Mouse (Mus musculus): ENCODE results near the gene Pars2. TPM values are rescaled to one million over a fixed set of nuclear protein-coding genes. Genes with fewer than 3 reads are reported as not detected.

The Pars2 gene
- total and polyA plus RNA-seq, 2 experiments from 2014 or later, result 9.9 to 13.6 TPM

DNA sequence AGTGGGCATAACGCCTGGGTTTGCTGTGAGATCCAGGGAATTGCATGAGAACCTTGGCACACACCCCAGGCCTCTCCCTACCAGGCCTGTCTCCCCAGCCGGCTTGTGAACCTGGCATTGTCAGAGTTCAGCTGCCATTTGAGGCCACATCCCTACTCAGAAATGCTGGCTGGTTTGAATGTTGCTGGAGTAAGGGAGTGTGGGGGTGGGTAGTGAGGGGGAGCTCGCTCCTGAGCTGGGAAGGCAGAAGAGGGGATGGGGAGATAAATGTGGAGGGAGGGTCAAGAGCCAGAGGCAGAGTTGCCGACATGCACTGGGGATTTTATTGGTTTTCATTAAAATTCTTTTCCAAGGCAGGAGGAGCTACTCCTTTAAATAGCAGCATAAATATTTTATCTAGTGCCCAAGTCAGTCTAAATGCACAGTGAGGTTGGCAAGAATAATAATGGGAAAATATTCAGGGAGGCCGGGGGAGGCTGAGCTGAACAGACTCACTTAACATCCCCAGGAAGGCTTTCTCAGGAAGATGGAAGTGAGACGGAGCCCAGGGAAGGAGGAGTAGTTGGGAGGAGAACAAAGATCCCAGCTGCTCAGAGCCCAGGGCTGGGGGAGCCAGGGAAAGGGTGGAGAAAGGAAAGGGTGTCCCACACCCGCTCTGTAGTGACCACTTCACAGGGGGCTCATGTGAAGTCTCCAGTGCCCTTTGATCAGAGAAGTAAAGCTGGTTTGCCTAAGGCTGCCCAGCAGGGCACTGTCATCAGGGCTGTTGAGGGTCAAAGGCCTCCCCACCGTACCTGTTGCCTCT lies 17.4 kb upstream of the Pars2 start:
- WGBS, result 25% methylated on average over 8 of the region's 8 CpGs
- H3K4me3 ChIP-seq (ENCODE audit: low read depth, low read length), result no peak overlapping the region
- DNase-seq (peak; percentile 29), ATAC-seq (no peak)
- TF ChIP-seq CTCF (IDR thresholded peaks at IDR 0.05; ENCODE audit: low read depth), result no peak
- H3K27me3 ChIP-seq (ENCODE audit: insufficient read depth, low read length), result no peaks in the 10 kb centered on the region
- no peaks in the 10 kb centered on the region for H3K36me3 ChIP-seq (ENCODE audit: insufficient read depth)
- peaks cover 36% of the 10 kb centered on the region for H3K4me1 ChIP-seq (ENCODE audit: insufficient read depth)
- no peak overlapping the region for H3K4me2 ChIP-seq (ENCODE audit: low read depth)
- H3K9me3 ChIP-seq (ENCODE audit: low read length), result no peaks in the 10 kb centered on the region
- H3K9ac ChIP-seq, result no peak overlapping the region
- H3K27ac ChIP-seq (ENCODE audit: low read depth, low read length), result peak overlapping the region; percentile 64

DNA sequence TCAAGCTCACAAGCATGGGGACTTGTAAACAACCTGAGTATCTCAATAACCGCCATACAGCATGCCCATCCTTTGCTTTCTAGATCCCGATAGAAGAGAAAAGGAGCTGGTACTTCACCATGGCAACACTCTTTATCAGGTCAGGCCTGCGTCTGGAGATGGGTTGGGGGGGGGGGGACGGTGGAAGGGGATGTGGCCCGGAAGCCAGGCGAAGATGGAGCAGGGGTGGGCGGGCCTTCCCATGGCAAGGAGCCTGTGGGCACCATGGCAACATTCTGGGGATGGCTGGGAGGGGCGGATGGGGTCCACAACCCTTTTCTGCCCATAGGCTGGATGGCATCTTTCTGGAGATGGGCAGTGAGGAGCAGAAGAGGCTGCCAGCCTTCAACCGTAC lies 16.8 kb upstream of the Pars2 start:
- WGBS, result 38% methylated on average over 8 of the region's 9 CpGs
- H3K4me3 ChIP-seq (ENCODE audit: low read depth, low read length), result no peak overlapping the region
- DNase-seq (no peak), ATAC-seq (0 out of 2 replicates have a peak, but pooled peaks have one; percentile 3)
- peaks cover 36% of the 10 kb centered on the region for H3K4me1 ChIP-seq (ENCODE audit: insufficient read depth)
- no peak for TF ChIP-seq CTCF (IDR thresholded peaks at IDR 0.05; ENCODE audit: low read depth)
- H3K27ac ChIP-seq (ENCODE audit: low read depth, low read length), result peak overlapping the region; percentile 64
- no peak overlapping the region for H3K4me2 ChIP-seq (ENCODE audit: low read depth)
- H3K36me3 ChIP-seq (ENCODE audit: insufficient read depth), result no peaks in the 10 kb centered on the region
- H3K9me3 ChIP-seq (ENCODE audit: low read length), result no peaks in the 10 kb centered on the region
- no peaks in the 10 kb centered on the region for H3K27me3 ChIP-seq (ENCODE audit: insufficient read depth, low read length)
- no peak overlapping the region for H3K9ac ChIP-seq

DNA sequence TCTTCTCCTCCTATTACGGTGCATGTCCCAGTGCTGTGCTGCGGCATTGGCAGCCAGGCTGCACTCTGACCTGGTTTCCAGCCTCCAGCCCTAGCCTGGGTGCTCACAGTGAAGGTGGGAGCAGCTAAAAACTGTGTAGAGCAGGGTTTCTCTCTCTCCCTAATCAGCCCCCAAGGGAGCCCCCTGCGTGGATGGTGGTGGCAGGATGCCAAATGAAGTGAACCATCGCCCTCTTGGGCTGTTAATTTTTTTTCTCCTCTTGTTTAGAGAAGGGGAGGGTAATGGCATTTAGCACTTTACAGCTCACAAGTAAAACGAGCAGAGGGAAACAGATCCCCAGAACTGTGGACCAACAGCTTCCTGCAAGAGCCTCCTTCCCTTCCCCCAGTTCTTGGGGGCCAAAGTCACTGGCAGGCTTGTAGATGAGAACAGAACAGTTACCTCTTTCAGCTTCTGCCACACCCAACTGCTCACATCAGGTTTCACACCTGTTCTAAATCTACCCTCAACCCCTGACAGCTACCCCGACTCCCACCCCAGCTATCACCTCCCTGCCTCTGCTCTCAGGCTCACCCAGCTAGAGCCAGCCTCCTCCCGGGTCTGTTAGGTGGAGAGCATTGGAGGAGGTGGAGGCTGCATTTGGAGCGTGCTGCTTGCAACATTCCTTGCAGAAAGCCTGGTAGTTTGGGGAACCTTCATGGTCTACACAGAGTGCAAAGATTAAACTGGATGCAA lies 7.2 kb upstream of the Pars2 start:
- no peak for ATAC-seq
- H3K27me3 ChIP-seq (ENCODE audit: insufficient read depth, low read length), result no peaks in the 10 kb centered on the region
- H3K9ac ChIP-seq, result no peak overlapping the region
- WGBS, result 40% methylated on average over 8 of the region's 8 CpGs
- DNase-seq, result no peak
- TF ChIP-seq CTCF (IDR thresholded peaks at IDR 0.05; ENCODE audit: low read depth), result no peak
- H3K4me2 ChIP-seq (ENCODE audit: low read depth), result no peak overlapping the region
- H3K4me3 ChIP-seq (ENCODE audit: low read depth, low read length), result no peak overlapping the region
- H3K36me3 ChIP-seq (ENCODE audit: insufficient read depth), result no peaks in the 10 kb centered on the region
- no peaks in the 10 kb centered on the region for H3K4me1 ChIP-seq (ENCODE audit: insufficient read depth)
- H3K27ac ChIP-seq (ENCODE audit: low read depth, low read length), result no peak overlapping the region
- no peaks in the 10 kb centered on the region for H3K9me3 ChIP-seq (ENCODE audit: low read length)

DNA sequence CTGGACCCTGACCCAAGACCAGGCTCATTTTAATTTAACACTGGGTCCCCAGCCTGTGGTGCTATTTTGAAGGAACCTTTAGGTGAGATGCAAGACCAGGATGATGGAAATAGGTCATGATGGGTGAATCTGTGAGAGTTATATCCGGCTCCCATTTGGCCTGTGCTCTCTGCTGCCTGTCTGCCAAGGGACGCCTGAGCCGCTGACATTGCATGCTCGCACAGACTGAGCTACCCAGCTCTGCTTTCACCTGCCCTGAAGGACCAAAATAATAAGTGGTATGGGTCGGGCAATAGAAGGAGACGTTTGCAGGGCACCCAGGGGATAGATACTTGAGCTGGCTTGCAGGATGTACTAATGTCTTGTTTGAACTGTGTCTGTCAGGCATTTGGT lies 6.7 kb upstream of the Pars2 start:
- Histone ChIP-seq H3K9ac (no peak overlapping the region), H3K4me3 (ENCODE audit: low read depth, low read length) (no peak overlapping the region), H3K4me2 (ENCODE audit: low read depth) (no peak overlapping the region), H3K36me3 (ENCODE audit: insufficient read depth) (no peaks in the 10 kb centered on the region), H3K27me3 (ENCODE audit: insufficient read depth, low read length) (no peaks in the 10 kb centered on the region), H3K9me3 (ENCODE audit: low read length) (no peaks in the 10 kb centered on the region), H3K27ac (ENCODE audit: low read depth, low read length) (no peak overlapping the region), H3K4me1 (ENCODE audit: insufficient read depth) (no peaks in the 10 kb centered on the region)
- no peak for TF ChIP-seq CTCF (IDR thresholded peaks at IDR 0.05; ENCODE audit: low read depth)
- 77% methylated on average over 6 of the region's 6 CpGs for WGBS
- no peak for ATAC-seq
- DNase-seq, result no peak

DNA sequence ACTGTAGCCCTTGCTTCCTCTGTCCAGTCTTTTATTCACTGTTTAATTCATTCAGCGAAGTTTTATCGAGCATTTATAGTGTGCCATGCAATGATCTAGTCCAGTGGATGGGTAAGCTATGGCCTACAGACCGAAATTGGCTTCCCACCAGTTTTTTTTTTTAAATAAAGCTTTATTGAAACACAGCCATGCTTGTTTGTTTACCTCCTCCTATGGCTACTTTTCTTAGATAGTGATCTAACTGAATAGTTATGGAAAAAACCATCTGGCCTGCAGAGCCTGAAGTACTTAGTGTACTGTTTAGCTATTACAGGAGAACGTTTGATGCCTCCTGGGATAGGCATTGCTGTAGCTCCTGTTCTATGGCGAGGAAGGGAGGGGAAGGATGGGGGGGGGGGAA lies 5.1 kb upstream of the Pars2 start:
- WGBS, result 75% methylated on average over 5 of the region's 5 CpGs

DNA sequence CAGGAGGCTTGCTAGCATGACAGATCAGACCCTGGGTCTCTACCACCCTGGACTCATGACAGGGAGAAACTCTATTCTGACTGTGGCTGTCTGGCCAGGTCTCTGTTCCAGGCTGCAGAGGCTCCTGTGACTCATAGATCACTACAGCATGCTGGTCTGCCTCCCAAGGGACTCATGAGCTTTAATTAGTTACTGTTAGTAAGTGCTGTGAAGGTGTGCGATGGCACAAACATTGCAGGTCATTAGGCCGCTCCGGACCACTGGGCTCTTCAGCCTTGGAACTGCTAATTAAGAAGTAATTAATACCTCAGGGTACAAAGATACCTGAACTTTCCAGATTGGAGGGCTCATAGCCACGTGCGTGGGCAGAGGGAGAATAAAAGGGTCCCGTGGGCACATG lies 3.7 kb upstream of the Pars2 start:
- 74% methylated on average over 6 of the region's 6 CpGs for WGBS
- no peak for DNase-seq
- Histone ChIP-seq H3K36me3 (ENCODE audit: insufficient read depth) (no peaks in the 10 kb centered on the region), H3K4me1 (ENCODE audit: insufficient read depth) (peaks cover 7% of the 10 kb centered on the region), H3K9me3 (ENCODE audit: low read length) (no peaks in the 10 kb centered on the region), H3K4me2 (ENCODE audit: low read depth) (no peak overlapping the region), H3K4me3 (ENCODE audit: low read depth, low read length) (no peak overlapping the region), H3K27ac (ENCODE audit: low read depth, low read length) (no peak overlapping the region), H3K9ac (no peak overlapping the region), H3K27me3 (ENCODE audit: insufficient read depth, low read length) (no peaks in the 10 kb centered on the region)
- ATAC-seq, result no peak
- TF ChIP-seq CTCF (IDR thresholded peaks at IDR 0.05; ENCODE audit: low read depth), result no peak

More for the DNA sequence above, 5.1 kb upstream of the Pars2 start:
- DNase-seq, result no peak
- TF ChIP-seq CTCF (IDR thresholded peaks at IDR 0.05; ENCODE audit: low read depth), result no peak
- no peaks in the 10 kb centered on the region for H3K27me3 ChIP-seq (ENCODE audit: insufficient read depth, low read length)
- H3K27ac ChIP-seq (ENCODE audit: low read depth, low read length), result no peak overlapping the region
- no peaks in the 10 kb centered on the region for H3K36me3 ChIP-seq (ENCODE audit: insufficient read depth)
- no peaks in the 10 kb centered on the region for H3K9me3 ChIP-seq (ENCODE audit: low read length)
- no peaks in the 10 kb centered on the region for H3K4me1 ChIP-seq (ENCODE audit: insufficient read depth)
- no peak overlapping the region for H3K4me2 ChIP-seq (ENCODE audit: low read depth)
- no peak overlapping the region for H3K9ac ChIP-seq
- H3K4me3 ChIP-seq (ENCODE audit: low read depth, low read length), result no peak overlapping the region
- no peak for ATAC-seq

DNA sequence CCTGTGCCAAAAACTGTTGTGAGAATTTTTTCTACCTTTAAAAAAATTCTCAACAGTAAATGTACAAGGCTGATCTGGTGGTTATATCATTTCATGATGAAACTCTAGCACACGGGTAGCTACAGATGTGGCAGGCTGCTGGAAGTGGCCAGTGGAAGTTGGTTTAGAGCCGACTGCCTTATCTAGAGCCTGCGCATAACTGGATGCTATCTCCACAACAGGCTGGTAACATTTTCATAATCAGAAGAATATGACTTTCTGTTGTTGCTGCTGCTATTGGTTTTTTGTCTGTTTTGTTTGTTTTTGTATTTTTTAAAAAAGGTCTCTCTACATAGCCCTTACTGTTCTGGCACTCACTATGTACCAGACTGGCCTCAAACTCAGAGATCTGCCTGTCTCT lies 1.7 kb downstream of the Pars2 start:
- no peaks in the 10 kb centered on the region for H3K27me3 ChIP-seq (ENCODE audit: insufficient read depth, low read length)
- no peak overlapping the region for H3K27ac ChIP-seq (ENCODE audit: low read depth, low read length)
- H3K36me3 ChIP-seq (ENCODE audit: insufficient read depth), result peaks cover 21% of the 10 kb centered on the region

More for the DNA sequence above, 1.7 kb downstream of the Pars2 start:
- 91% methylated on average over 3 of the region's 3 CpGs for WGBS
- Histone ChIP-seq H3K4me1 (ENCODE audit: insufficient read depth) (peaks cover 7% of the 10 kb centered on the region), H3K4me3 (ENCODE audit: low read depth, low read length) (no peak overlapping the region), H3K4me2 (ENCODE audit: low read depth) (no peak overlapping the region), H3K9ac (no peak overlapping the region), H3K9me3 (ENCODE audit: low read length) (no peaks in the 10 kb centered on the region)
- ATAC-seq (no peak), DNase-seq (no peak)
- no peak for TF ChIP-seq CTCF (IDR thresholded peaks at IDR 0.05; ENCODE audit: low read depth)
